Mouse (Mus musculus) intestine, embryonic 15.5 days (tissue): ENCODE data around the gene Fgd3. TPM values are rescaled to one million over a fixed set of nuclear protein-coding genes. Genes with fewer than 3 reads are reported as not detected.

Source experiments
- ATAC-seq: fragments of 200-750 bp; cut with Nextera tagmentation; 2 replicates; pipeline ENCODE4 v1.8.0; 2017; ENCODE audit warnings: moderate TSS enrichment, moderate library complexity
- H3K27ac ChIP-seq: fragments of 300-500 bp; sonication (generic); 2 replicates; pipeline ENCODE4 v1.5.1; 2015; ENCODE audit warnings: mild to moderate bottlenecking, inconsistent platforms
- H3K27me3 ChIP-seq: fragments of 300-500 bp; sonication (generic); replicated peaks from 2 replicates; pipeline ENCODE4 v1.6.1; 2015; ENCODE audit warnings: inconsistent platforms
- H3K36me3 ChIP-seq: fragments of 300-500 bp; sonication (generic); 2 replicates; pipeline ENCODE4 v1.6.1; 2015; ENCODE audit warnings: inconsistent platforms
- H3K4me1 ChIP-seq: fragments of 300-500 bp; sonication (generic); replicated peaks from 2 replicates; pipeline ENCODE4 v1.6.1; 2015; ENCODE audit warnings: inconsistent platforms
- H3K4me2 ChIP-seq: fragments of 300-500 bp; sonication (generic); replicated peaks from 2 replicates; pipeline ENCODE4 v1.6.1; 2015; ENCODE audit warnings: mild to moderate bottlenecking, inconsistent platforms
- H3K4me3 ChIP-seq: fragments of 300-500 bp; sonication (generic); replicated peaks from 2 replicates; pipeline ENCODE4 v1.5.1; 2015; ENCODE audit warnings: inconsistent platforms
- H3K9ac ChIP-seq: fragments of 300-500 bp; sonication (generic); 2 replicates; pipeline ENCODE4 v1.6.1; 2015; ENCODE audit warnings: inconsistent platforms
- H3K9me3 ChIP-seq: fragments of 300-500 bp; sonication (generic); 2 replicates; pipeline ENCODE4 v1.6.1; 2016; ENCODE audit warnings: inconsistent platforms
- WGBS: fragments of 180-500 bp; shearing (Covaris S2); methylation state at CpG from one replicate; pipeline ENCODE4 v1.1.7; 2015; 5-methylcytosine and 5-hydroxymethylcytosine counted together
- polyA plus RNA-seq: library from polyadenylated mRNA; unstranded; fragments of >200 nt; fragmentation: Nextera tagmentation; extraction: Ambion mirVana; gene quantifications from 2 replicates; pipeline ENCODE4 v1.2.1, GENCODE M21; 2015

Fgd3 gene
- polyA plus RNA-seq, 1 experiment from 2014 or later: 0.94 TPM

DNA sequence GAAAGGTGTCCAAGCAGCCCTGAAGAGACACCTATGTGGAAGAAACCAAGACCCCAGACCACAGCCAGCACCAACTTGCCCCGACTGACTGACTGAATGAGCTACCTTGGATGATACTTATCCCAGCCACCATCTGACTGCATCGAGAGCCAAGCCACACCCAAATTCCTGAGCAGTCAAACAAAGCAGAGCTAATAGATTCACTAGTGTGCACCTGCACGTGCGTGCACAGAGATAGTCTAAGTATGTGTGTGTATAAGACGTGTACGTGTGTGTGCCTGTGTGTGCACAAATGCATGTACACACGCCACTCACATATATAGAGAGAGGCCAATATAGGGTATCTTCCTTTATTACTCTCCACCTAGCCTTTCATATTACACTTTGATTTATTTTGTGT, 8.5 kb downstream of the Fgd3 start:
- no peaks in the 10 kb centered on the region for H3K9me3 ChIP-seq
- no peaks in the 10 kb centered on the region for H3K36me3 ChIP-seq
- H3K9ac ChIP-seq: no peak overlapping the region
- H3K27ac ChIP-seq: no peak overlapping the region
- no peak overlapping the region for H3K4me2 ChIP-seq
- H3K27me3 ChIP-seq: no peaks in the 10 kb centered on the region
- no peak overlapping the region for H3K4me3 ChIP-seq
- ATAC-seq: 0 out of 2 replicates have a peak, but pooled peaks have one; percentile 1
- H3K4me1 ChIP-seq: peaks cover 17% of the 10 kb centered on the region
- 59% methylated on average over 7 of the region's 7 CpGs for WGBS

DNA sequence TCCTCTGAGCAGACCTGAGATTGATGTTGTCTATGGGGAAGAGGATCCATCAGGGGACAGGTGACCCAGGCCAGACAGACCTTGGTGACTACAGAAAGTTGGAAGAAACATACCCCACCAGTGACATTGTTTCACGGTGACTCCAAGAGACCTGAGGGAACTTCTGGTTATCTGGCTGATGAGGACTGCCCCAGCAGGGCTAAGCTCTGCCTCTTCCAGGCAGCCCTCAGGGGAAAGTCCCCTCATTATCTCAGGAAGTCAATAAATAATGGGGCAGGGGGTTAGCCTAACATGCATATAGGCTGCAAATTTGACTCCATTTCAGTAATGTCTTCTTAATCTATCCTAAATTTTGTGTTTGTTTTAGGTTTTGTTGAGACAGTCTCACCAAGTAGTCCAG, 10.6 kb downstream of the Fgd3 start:
- peaks cover 18% of the 10 kb centered on the region for H3K4me1 ChIP-seq
- no peak overlapping the region for H3K9ac ChIP-seq
- H3K36me3 ChIP-seq: no peaks in the 10 kb centered on the region
- H3K4me2 ChIP-seq: no peak overlapping the region
- WGBS: 84% methylated on average over 1 of the region's 1 CpGs
- no peak for ATAC-seq
- H3K27me3 ChIP-seq: no peaks in the 10 kb centered on the region
- no peak overlapping the region for H3K27ac ChIP-seq
- no peaks in the 10 kb centered on the region for H3K9me3 ChIP-seq
- no peak overlapping the region for H3K4me3 ChIP-seq

- Histone ChIP-seq H3K9me3 (no peaks in the 10 kb centered on the region), H3K4me3 (no peak overlapping the region), H3K36me3 (no peaks in the 10 kb centered on the region), H3K27me3 (no peaks in the 10 kb centered on the region), H3K9ac (no peak overlapping the region), H3K27ac (no peak overlapping the region), H3K4me1 (peaks cover 18% of the 10 kb centered on the region), H3K4me2 (no peak overlapping the region)
- ATAC-seq: no peak
- WGBS: 75% methylated on average over 16 of the region's 16 CpGs
Measured at GRCm38 (mm10) chr13:49308861-49309403, 11.2 kb downstream of the Fgd3 start.

DNA sequence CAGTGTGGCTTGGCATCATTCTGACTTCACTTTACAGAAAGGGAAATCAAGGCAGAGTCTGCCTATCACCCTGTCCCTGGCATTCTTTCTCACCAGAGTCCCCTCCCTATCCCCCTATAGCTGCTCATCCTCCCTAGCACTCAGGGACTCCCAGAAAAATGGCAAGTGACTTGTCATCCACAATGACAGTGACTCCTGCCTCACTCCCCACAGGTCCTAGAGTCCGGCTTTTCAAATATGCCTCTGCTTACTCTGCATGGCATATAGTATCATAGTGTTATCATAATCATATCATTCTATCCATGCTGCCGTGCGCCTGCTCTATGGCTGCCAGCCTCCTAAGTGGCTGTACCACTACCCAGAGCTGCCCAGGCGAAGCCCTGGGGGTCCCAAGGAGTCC, 11.9 kb downstream of the Fgd3 start:
- Histone ChIP-seq H3K27ac (peak overlapping the region; percentile 40; the same call in 1 of the 2 replicates), H3K36me3 (no peaks in the 10 kb centered on the region), H3K4me1 (peaks cover 18% of the 10 kb centered on the region), H3K27me3 (no peaks in the 10 kb centered on the region), H3K9ac (no peak overlapping the region), H3K4me3 (no peak overlapping the region), H3K9me3 (no peaks in the 10 kb centered on the region), H3K4me2 (no peak overlapping the region)
- 88% methylated on average over 4 of the region's 4 CpGs for WGBS
- 0 out of 2 replicates have a peak, but pooled peaks have one; percentile 13 for ATAC-seq

GRCm38 (mm10) chr13:49307311-49307969, 12.7 kb downstream of the Fgd3 start:
- Histone ChIP-seq H3K27me3 (no peaks in the 10 kb centered on the region), H3K4me1 (peaks cover 18% of the 10 kb centered on the region), H3K4me2 (peak overlapping the region; percentile 52), H3K27ac (peak overlapping the region; percentile 87), H3K9ac (peak overlapping the region; percentile 26; the same call in 1 of the 2 replicates), H3K36me3 (no peaks in the 10 kb centered on the region), H3K9me3 (no peaks in the 10 kb centered on the region), H3K4me3 (no peak overlapping the region)
- ATAC-seq: peak; percentile 87
- 3% methylated on average over 10 of the region's 10 CpGs for WGBS

- no peaks in the 10 kb centered on the region for H3K9me3 ChIP-seq
- H3K9ac ChIP-seq: 0 out of 2 replicates have a peak overlapping the region, but pooled peaks have one; percentile 26
- H3K27ac ChIP-seq: peak overlapping the region; percentile 87
- no peaks in the 10 kb centered on the region for H3K36me3 ChIP-seq
- H3K4me1 ChIP-seq: peaks cover 18% of the 10 kb centered on the region
- ATAC-seq: 0 out of 2 replicates have a peak, but pooled peaks have one; percentile 6
- peak overlapping the region; percentile 52 for H3K4me2 ChIP-seq
- no peak overlapping the region for H3K4me3 ChIP-seq
- 23% methylated on average over 7 of the region's 7 CpGs for WGBS
- no peaks in the 10 kb centered on the region for H3K27me3 ChIP-seq
Measured at GRCm38 (mm10) chr13:49306771-49307310, 13.3 kb downstream of the Fgd3 start.

DNA sequence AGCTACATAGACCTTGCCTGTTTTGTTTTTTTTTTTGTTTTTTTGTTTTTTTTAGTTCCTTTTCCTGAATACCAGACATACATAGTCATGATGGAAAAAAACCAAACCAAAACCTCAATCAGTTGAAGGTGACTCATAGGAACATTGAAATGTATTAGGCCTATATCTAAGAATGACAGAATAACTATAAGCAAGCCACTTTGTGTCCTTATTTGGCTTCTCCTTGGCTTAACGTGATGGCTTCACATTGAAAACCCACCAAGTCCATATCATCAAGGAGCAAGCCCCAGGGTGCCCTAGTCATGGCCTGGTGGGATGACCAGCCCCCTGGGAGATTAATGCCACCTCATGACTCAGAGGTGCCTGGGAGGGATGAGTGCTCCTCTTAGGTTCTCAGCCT, 19.3 kb downstream of the Fgd3 start:
- no peaks in the 10 kb centered on the region for H3K36me3 ChIP-seq
- H3K9ac ChIP-seq: no peak overlapping the region
- no peaks in the 10 kb centered on the region for H3K27me3 ChIP-seq
- H3K9me3 ChIP-seq: no peaks in the 10 kb centered on the region
- peaks cover 16% of the 10 kb centered on the region; the same call in 1 of the 2 replicates for H3K4me1 ChIP-seq
- ATAC-seq: no peak
- no peak overlapping the region for H3K4me3 ChIP-seq
- H3K4me2 ChIP-seq: no peak overlapping the region
- WGBS: 90% methylated on average over 1 of the region's 1 CpGs
- no peak overlapping the region for H3K27ac ChIP-seq

DNA sequence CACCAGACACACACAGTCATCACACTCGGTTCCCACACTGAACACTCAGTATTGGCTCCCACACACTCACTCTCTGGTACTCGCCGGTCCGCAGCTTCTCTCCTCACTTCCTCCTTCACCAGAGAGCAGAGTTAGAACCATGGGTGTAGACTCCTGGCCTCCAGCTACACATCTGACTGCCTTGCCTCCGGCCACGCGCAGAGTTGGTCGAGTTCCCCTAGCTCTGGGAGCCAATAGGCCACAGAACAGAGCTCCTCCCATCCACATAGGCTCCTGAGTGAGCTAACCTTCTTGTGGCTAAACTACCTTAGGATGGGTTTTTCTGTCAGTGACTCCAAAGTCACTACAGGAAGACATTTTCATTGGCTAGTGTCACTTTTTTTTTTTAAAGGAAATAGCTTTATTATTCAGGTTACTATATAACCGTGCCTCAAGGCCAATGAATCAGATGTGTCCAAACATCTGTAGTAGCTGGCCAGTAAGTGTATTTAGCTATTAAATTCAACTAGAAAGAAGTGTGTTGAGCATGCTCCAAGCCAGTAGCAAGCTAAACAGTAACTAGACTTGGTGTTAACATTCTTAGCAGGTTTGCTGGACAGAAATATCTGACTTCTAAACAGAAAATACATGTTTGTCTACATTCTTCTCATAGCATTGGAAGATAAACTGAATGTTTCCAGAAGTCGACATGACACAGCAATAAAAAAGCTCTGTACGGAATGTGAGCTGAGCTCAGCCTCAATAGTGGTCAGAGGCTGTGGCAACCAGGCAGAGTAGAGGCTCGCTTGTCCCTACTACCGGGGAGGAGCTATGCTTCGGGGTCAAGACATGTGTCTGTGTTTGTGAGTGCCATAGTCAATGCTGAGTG, 21.4 kb downstream of the Fgd3 start:
- peaks cover 16% of the 10 kb centered on the region; the same call in 1 of the 2 replicates for H3K4me1 ChIP-seq
- H3K9ac ChIP-seq: no peak overlapping the region
- no peaks in the 10 kb centered on the region for H3K9me3 ChIP-seq
- 52% methylated on average over 14 of the region's 14 CpGs for WGBS
- peak; percentile 83 for ATAC-seq
- no peak overlapping the region for H3K4me3 ChIP-seq
- H3K27ac ChIP-seq: peak overlapping the region; percentile 51
- H3K4me2 ChIP-seq: peak overlapping the region; percentile 33
- H3K36me3 ChIP-seq: no peaks in the 10 kb centered on the region
- H3K27me3 ChIP-seq: no peaks in the 10 kb centered on the region

- Histone ChIP-seq H3K27me3 (no peaks in the 10 kb centered on the region), H3K4me3 (no peak overlapping the region), H3K9me3 (no peaks in the 10 kb centered on the region), H3K4me1 (peaks cover 16% of the 10 kb centered on the region; the same call in 1 of the 2 replicates), H3K27ac (no peak overlapping the region), H3K4me2 (no peak overlapping the region), H3K36me3 (no peaks in the 10 kb centered on the region), H3K9ac (no peak overlapping the region)
- WGBS: 83% methylated on average over 7 of the region's 7 CpGs
- no peak for ATAC-seq
Measured at GRCm38 (mm10) chr13:49296270-49296669, 23.8 kb downstream of the Fgd3 start.

DNA sequence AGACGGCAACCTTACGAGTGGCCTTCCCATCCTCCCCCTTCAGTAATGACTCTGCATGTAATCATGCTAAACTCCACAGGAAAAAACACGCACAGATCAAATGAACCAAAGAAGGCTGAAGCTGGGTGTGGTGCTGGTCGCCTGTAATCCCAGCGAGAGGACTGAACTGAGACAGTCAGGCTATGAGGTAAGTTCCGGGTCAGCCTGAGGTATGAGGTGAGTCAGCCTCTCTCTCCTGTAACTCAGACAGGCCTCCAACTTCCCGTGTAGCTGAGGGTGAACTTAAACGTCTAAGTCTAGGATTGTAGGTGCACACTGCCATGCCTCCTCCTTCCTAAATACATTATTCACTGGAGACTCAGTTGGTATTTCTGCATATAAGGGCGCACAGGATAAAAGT, 26.0 kb downstream of the Fgd3 start:
- H3K9me3 ChIP-seq: no peaks in the 10 kb centered on the region
- H3K4me2 ChIP-seq: no peak overlapping the region
- no peak overlapping the region for H3K9ac ChIP-seq
- no peaks in the 10 kb centered on the region for H3K36me3 ChIP-seq
- WGBS: 72% methylated on average over 9 of the region's 9 CpGs
- H3K27me3 ChIP-seq: no peaks in the 10 kb centered on the region
- H3K4me3 ChIP-seq: no peak overlapping the region
- peaks cover 12% of the 10 kb centered on the region; the same call in 1 of the 2 replicates for H3K4me1 ChIP-seq
- no peak for ATAC-seq
- H3K27ac ChIP-seq: no peak overlapping the region

DNA sequence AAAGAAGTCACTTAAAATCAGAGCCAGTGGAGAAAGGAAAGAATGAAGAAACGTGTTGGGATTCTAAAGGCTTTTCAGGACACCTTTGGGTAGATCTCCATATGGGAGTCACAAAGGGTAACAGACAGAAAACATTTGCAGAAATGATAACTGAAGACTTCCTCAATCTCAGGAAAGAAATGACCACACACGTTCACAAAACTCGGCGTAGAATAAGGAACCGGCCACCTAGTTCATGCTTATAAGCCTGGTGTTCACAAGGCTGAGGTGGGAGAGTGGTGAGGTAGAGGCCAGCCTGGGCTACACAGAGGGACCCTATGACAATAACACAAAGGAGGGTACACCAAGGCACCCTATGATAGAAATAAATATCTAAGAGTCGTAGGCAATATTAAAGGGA, 28.2 kb downstream of the Fgd3 start:
- Histone ChIP-seq H3K27ac (no peak overlapping the region), H3K4me2 (no peak overlapping the region), H3K4me1 (0 out of 2 replicates have a peak, but pooled peaks cover 3% of the 10 kb centered on the region), H3K9ac (no peak overlapping the region), H3K27me3 (no peaks in the 10 kb centered on the region), H3K9me3 (no peaks in the 10 kb centered on the region), H3K36me3 (no peaks in the 10 kb centered on the region), H3K4me3 (no peak overlapping the region)
- no peak for ATAC-seq
- 87% methylated on average over 6 of the region's 6 CpGs for WGBS

DNA sequence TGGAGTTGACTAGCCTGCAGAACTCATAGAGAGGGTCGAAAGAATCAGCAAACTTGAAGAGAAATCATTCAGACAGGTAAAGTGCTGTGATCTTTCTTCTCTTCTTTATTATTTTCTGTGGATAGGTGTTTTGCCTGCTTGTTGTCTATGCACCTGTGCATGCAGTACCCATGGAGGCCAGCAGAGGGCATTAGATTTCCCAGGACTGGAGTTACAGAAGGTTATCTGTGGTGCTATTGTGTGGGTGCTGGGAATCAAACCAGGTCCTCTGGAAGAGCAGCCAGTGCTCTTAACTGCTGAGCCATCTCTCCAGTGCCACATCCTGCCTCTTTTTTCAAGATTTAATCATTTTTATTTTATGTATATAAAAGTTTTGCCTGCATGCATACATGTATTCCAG, 28.7 kb downstream of the Fgd3 start:
- Histone ChIP-seq H3K9ac (no peak overlapping the region), H3K9me3 (no peaks in the 10 kb centered on the region), H3K4me1 (0 out of 2 replicates have a peak, but pooled peaks cover 3% of the 10 kb centered on the region), H3K27me3 (no peaks in the 10 kb centered on the region), H3K4me3 (no peak overlapping the region), H3K4me2 (no peak overlapping the region), H3K27ac (no peak overlapping the region), H3K36me3 (no peaks in the 10 kb centered on the region)
- 53% methylated on average over 1 of the region's 1 CpGs for WGBS
- no peak for ATAC-seq
